Mouse (Mus musculus): ENCODE results near the gene Ugt1a6a.
"Not testable (repeated sequence)": the region's sequence is repeated elsewhere in the genome, so short reads cannot be mapped to it uniquely, and the experiment has no call there.

Gene Ugt1a6a

DNA sequence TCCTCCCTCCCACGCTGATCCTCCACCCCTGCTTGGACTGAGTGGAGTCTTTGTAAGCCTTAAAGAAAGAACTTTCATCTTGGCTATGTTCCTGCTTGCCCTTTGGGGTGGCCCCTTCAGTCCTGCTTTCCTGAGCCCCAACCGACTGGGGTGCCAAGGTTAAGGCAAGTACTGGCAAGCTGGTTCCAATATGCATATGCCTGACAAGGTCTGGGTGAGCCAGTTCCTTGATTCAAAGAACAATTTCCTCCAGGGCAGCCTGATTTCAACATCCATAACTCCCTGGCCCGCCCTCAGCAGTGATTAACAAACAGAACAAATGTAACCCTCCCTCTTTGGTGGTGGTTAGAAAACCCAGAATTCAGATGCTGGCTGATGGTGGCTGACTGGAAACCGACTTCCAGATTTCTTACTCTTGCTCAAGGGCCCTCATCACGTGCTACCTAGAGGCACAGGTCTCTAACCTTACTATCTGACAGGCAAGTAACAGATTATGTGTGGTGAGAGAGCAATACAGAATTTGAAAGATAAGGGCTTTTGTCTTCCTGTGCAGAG, at the start of gene Ugt1a6a:
Gene Ugt1a6a (plus strand): TSS at position 353 of the 555 bp plus-strand sequence.
- peak; percentile 59 for DNase-seq

GRCm38 (mm10) chr1:88086125-88086524, 48.5 kb upstream of the Ugt1a6a start:
- DNase-seq, result no peak

DNA sequence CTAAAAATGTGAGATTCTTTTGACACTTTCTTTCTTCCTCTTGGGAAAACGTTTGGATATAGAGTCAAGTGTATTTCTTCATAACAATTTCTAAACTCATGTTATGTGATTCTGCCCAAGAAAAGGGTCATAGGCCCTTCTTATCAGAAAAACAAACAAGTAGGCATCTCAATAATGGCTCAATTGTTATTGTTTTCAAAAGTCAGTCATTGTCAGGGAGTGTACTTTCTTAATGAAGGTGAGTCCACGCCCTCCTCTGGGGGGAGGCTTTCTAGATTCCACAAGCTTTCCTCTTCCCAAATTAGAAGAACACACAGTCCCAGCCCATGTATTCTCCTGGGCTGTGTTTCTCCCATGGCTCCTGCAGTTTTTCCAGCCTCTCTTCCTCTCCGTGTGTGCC, 47.1 kb upstream of the Ugt1a6a start, which contains the start of gene Ugt1a8:
Gene Ugt1a8 (plus strand): TSS at position 301 of the 400 bp plus-strand sequence.
- DNase-seq, result no peak

DNA sequence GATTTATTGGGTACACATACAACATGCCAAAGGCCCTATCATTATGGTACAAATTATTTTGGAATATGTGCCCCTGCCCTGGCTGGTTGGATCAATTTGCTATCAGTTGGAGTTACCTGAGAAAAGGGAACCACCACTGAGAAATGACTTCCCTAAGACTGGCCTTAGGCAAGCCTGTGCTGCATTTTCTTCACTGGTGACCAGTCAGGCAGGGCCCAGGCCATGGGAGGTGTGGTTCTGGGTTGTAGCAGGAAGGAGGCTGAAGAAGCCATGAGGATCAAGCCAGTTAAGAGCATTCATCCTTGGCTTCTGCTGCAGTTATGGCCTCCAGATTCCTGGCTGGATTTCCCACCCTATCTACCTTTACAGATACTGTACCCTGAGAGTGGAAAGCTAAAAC, 42.3 kb upstream of the Ugt1a6a start:
- no peak for DNase-seq

DNA sequence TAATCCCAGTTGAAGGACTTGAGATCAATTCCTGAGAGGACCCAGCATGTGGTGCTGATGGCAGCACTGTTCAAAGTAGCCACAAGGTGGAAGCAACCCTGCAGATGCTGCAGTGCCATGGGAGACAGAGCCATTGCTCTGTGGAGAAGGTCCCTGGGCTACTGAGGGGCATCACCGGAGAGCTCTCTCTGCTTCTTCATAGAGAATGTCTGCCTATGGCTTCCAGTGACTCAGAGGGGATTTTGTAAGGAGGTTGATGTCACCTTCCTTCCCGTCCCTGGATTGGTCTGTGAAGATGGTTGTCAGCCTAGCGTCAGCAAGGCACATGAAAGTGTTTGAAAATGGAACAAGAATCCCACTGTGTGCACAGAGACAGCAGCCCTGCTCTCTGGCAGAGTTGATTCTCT, 40.3 kb upstream of the Ugt1a6a start:
- DNase-seq, result peak; percentile 67

- DNase-seq, result peak; percentile 77
Observed at GRCm38 (mm10) chr1:88094941-88095492, 39.6 kb upstream of the Ugt1a6a start, which contains the start of gene Ugt1a7c. Gene Ugt1a7c (plus strand): TSS chr1:88095062.

DNA sequence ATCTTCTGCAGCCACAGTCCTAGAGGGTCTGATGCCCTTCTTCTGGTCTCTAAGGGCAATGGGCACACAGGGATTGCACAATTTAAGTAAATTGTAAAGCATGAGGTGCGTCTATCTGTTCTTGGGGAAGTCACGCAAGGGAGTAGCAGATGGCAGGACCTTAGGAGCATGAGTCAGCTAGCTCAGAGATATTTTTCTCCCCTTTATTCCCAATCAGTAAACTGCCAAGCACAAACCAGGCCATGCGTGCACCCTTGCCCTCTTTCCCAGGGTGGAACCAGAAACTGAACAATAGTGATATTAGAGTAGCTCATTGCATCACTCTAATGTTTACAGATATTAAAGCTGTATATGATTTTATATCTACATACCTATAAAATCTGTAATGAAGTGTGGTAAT, 36.1 kb upstream of the Ugt1a6a start:
- DNase-seq, result not testable (repeated sequence)

DNA sequence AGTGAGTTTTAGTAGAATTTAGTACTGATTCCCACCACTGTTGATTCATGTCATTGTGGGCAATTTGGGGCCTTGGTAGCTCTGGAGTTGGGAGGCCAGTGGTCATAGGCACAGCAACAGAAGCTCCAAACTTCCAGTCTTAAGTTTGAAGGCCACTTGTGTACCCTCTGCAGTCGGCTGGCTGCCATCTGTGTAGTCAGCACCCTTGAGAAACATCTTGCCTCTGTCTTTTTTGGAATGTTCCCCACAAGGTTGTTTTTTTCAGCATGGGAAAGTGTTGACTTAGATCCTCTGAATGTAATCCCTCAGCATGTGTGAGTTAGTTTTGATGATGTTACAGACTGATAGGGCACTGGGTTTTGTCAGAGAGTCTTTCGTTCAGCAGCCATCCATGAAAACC, 34.9 kb upstream of the Ugt1a6a start:
- not testable (repeated sequence) for DNase-seq

DNA sequence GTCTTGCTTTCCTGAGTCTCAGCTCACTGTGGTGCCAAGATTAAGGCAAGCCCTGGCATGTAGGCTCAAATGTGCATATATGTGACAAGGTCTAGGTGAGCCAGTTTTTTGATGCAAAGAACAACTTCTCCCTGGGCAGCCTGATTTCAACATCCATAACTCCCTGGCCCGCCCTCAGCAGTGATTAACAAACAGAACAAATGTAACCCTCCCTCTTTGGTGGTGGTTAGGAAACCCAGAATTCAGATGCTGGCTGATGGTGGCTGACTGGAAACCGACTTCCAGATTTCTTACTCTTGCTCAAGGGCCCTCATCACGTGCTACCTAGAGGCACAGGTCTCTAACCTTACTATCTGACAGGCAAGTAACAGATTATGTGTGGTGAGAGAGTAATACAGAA, 31.6 kb upstream of the Ugt1a6a start, which contains the start of gene Ugt1a6b:
Gene Ugt1a6b (plus strand): TSS at position 234 of the 400 bp plus-strand sequence.
- DNase-seq, result not testable (repeated sequence)

GRCm38 (mm10) chr1:88103697-88104468, 30.7 kb upstream of the Ugt1a6a start:
- DNase-seq, result not testable (repeated sequence)

GRCm38 (mm10) chr1:88104667-88105430, 29.8 kb upstream of the Ugt1a6a start:
- no peak for DNase-seq

- peak; percentile 93 for DNase-seq
Observed at GRCm38 (mm10) chr1:88105656-88106055, 29.0 kb upstream of the Ugt1a6a start.

DNA sequence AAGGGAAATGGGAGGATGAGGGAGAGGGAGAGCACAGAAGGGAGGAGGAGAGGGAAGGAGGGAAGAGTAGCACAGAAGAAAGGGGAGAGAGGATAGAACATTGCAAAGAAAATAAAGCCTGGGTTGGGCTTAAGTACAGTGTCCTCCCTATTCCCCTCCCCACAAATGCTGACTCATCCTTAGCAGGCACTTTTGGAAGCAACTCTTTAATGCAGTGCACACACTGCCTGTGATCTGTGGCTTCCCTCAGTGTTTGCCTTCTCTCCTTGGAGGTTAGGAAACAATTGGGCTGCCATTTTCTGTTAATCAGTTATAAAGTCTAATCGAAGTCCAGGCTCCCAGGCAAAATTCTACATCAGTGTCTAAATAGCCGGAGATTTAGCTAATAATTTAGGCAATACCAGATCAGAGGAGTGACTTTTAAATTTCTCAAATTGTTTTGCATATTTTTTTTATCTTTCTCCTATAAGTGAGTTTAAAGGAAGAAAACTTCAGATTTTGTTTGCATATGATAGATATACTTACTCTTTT, 25.5 kb upstream of the Ugt1a6a start:
- peak; percentile 74 for DNase-seq

GRCm38 (mm10) chr1:88109604-88110003, 25.0 kb upstream of the Ugt1a6a start:
- not testable (repeated sequence) for DNase-seq

- DNase-seq, result peak; percentile 70
Observed at GRCm38 (mm10) chr1:88112769-88113168, 21.8 kb upstream of the Ugt1a6a start.

- not testable (repeated sequence) for DNase-seq
Observed at GRCm38 (mm10) chr1:88120550-88120949, 14.1 kb upstream of the Ugt1a6a start.

DNA sequence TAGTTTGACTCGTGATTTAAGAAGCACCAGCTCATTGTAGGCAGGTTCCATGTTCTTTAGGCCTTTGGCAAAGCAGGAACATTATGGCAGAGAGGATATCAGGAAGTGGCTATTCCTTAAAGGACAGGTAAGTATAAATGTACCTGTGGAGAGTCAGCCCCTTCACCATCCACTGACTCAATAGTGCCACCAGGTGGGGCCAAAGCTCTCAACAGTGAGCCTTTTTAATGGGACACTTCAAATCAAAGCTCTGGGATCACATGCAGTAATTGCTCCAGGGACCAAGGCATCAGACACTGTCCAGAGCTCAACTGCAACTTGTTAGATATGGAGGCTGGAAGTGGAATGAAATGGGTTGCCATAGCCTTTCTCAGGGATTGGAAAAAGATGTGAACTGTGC, 13.1 kb upstream of the Ugt1a6a start:
- peak; percentile 72 for DNase-seq

DNA sequence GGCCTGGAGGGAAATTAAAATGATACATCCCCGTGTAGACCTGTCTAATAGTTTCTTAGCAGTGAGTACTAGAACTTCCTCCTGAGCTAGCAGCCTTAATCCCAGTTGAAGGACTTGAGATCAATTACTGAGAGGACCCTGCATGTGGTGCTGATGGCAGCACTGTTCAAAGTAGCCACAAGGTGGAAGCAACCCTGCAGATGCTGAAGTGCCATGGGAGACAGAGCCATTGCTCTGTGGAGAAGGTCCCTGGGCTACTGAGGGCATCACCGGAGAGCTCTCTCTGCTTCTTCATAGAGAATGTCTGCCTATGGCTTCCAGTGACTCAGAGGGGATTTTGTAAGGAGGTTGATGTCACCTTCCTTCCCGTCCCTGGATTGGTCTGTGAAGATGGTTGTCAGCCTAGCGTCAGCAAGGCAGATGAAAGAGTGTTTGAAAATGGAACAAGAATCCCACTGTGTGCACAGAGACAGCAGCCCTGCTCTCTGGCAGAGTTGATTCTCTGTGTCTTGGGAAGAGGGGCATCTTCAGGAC, 8.7 kb upstream of the Ugt1a6a start:
- DNase-seq, result not testable (repeated sequence)

DNA sequence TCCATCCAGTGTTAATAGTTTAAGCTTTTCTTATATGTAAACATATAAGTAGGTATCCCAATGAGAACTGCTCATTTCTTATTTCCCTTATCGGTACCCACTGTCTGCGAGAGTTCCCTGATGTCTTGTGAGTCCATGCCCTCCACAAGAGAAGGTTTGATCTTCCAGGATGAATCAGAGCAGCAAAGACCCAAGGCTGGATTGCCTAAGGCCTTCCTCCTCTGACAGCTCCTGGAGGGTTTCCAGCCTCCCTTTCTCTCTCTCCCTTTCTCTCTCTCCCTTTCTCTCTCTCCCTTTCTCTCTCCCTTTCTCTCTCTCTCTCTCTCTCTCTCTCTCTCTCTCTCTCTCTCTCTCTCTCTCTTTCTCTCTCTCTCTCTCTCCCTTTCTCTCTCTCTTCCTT, 5.5 kb upstream of the Ugt1a6a start:
- DNase-seq, result not testable (repeated sequence)

GRCm38 (mm10) chr1:88130223-88130622, 4.4 kb upstream of the Ugt1a6a start:
- DNase-seq, result not testable (repeated sequence)

GRCm38 (mm10) chr1:88133908-88134456, 627 bp upstream of the Ugt1a6a start:
- no peak for DNase-seq
